Mouse (Mus musculus): ENCODE results near the gene Cryl1. TPM values are rescaled to one million over a fixed set of nuclear protein-coding genes. Genes with fewer than 3 reads are reported as not detected.

Gene Cryl1
- polyA plus RNA-seq, 2 experiments, result 40.0 to 51.3 TPM

DNA sequence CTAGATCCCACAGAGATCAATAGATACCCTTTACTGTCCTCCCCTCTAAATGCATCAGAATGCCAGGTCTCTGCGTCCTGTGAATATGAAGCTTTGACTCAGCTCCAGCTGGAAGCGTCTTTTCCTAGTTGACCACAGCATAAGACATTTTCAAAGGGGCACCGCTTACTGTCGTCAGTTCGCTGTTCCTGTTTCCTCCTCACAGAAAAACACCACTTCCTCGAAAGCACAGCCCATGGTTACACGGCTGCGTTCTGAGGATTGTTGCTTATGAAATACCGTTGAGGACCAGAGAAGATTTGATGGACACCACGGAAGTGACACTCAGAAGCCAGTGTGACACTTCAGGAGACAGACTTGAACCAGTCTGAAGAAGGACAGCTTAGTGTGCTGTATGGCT, 134.4 kb downstream of the Cryl1 start:
- H3K27me3 ChIP-seq (ENCODE audit: control insufficient read depth, insufficient read depth, low read length), result no peaks in the 10 kb centered on the region
- H3K4me1 ChIP-seq (ENCODE audit: control insufficient read depth, insufficient read depth, low read length), result no peaks in the 10 kb centered on the region
- H3K9ac ChIP-seq (ENCODE audit: low read depth, low read length, severe bottlenecking), result no peak overlapping the region
- no peaks in the 10 kb centered on the region for H3K36me3 ChIP-seq (ENCODE audit: control insufficient read depth, insufficient read depth, low read length)
- ATAC-seq (ENCODE audit: low FRiP score, low read depth), result no peak
- DNase-seq (ENCODE audit: low spot score), result no peak
- H3K4me2 ChIP-seq (replicated peaks; ENCODE audit: low read depth, low read length, severe bottlenecking), result no peak overlapping the region
- no peak overlapping the region for H3K27ac ChIP-seq (replicated peaks; ENCODE audit: low read depth, low read length)
- H3K9me3 ChIP-seq (ENCODE audit: control insufficient read depth, low read length), result no peaks in the 10 kb centered on the region
- H3K4me3 ChIP-seq (replicated peaks; ENCODE audit: low read length), result no peak overlapping the region
- no peak for TF ChIP-seq POLR2A (IDR thresholded peaks at IDR 0.05; ENCODE audit: borderline replicate concordance, extremely low read depth, insufficient read depth, insufficient read length)
- WGBS, result 83% methylated on average over 10 of the region's 10 CpGs

DNA sequence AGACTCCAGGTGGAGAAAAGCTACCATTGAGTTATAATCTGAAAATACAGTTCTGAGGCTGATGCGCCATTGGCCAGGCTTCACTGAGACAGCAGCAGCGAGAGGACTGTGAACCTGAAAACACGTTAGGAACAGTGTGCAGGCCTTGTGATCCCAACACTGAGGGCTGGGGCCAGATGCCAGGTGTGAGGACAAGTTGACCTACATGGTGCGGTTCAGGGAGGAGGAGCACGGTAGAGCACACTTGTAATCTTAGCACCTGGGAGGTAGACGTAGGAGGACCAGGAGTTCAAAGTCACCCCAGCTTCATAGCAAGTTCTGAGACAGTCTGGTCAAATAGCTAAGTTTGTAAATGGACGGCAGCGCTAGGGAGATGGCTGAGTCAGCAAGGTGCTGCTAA, 139.0 kb downstream of the Cryl1 start:
- Histone ChIP-seq H3K4me3 (replicated peaks; ENCODE audit: low read length) (no peak overlapping the region), H3K4me2 (replicated peaks; ENCODE audit: low read depth, low read length, severe bottlenecking) (no peak overlapping the region), H3K27me3 (ENCODE audit: control insufficient read depth, insufficient read depth, low read length) (no peaks in the 10 kb centered on the region), H3K4me1 (ENCODE audit: control insufficient read depth, insufficient read depth, low read length) (no peaks in the 10 kb centered on the region), H3K36me3 (ENCODE audit: control insufficient read depth, insufficient read depth, low read length) (no peaks in the 10 kb centered on the region), H3K27ac (replicated peaks; ENCODE audit: low read depth, low read length) (no peak overlapping the region), H3K9ac (ENCODE audit: low read depth, low read length, severe bottlenecking) (no peak overlapping the region), H3K9me3 (ENCODE audit: control insufficient read depth, low read length) (no peaks in the 10 kb centered on the region)
- WGBS, result 79% methylated on average over 8 of the region's 8 CpGs
- no peak for TF ChIP-seq POLR2A (IDR thresholded peaks at IDR 0.05; ENCODE audit: borderline replicate concordance, extremely low read depth, insufficient read depth, insufficient read length)
- no peak for ATAC-seq (ENCODE audit: low FRiP score, low read depth)
- no peak for DNase-seq (ENCODE audit: low spot score)

DNA sequence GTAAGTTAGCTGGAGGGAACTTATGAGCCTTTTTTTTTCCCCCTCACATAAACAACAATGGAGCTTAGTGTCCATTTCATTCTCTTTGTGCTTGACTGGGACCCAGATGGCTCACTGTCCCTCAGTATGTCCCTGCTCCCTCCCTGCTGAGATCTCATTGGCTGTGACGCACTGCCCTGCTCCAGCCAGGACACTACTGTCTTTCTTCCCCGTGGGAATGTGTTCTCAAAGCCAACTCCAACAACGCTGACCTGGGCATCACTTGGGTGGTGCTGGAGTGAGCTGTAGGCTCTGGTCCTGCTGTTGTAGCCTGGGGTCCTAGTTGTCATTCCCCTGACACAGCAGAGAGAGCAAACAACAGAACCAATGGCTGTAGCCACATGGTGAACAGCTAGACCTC, 149.7 kb downstream of the Cryl1 start:
- DNase-seq (ENCODE audit: low spot score), result no peak
- Histone ChIP-seq H3K9me3 (ENCODE audit: control insufficient read depth, low read length) (no peaks in the 10 kb centered on the region), H3K27me3 (ENCODE audit: control insufficient read depth, insufficient read depth, low read length) (no peaks in the 10 kb centered on the region), H3K4me1 (ENCODE audit: control insufficient read depth, insufficient read depth, low read length) (peaks cover 17% of the 10 kb centered on the region), H3K27ac (replicated peaks; ENCODE audit: low read depth, low read length) (no peak overlapping the region), H3K9ac (ENCODE audit: low read depth, low read length, severe bottlenecking) (no peak overlapping the region), H3K4me3 (replicated peaks; ENCODE audit: low read length) (no peak overlapping the region), H3K4me2 (replicated peaks; ENCODE audit: low read depth, low read length, severe bottlenecking) (no peak overlapping the region), H3K36me3 (ENCODE audit: control insufficient read depth, insufficient read depth, low read length) (no peaks in the 10 kb centered on the region)
- TF ChIP-seq POLR2A (IDR thresholded peaks at IDR 0.05; ENCODE audit: borderline replicate concordance, extremely low read depth, insufficient read depth, insufficient read length), result no peak
- WGBS, result 79% methylated on average over 3 of the region's 3 CpGs
- no peak for ATAC-seq (ENCODE audit: low FRiP score, low read depth)

DNA sequence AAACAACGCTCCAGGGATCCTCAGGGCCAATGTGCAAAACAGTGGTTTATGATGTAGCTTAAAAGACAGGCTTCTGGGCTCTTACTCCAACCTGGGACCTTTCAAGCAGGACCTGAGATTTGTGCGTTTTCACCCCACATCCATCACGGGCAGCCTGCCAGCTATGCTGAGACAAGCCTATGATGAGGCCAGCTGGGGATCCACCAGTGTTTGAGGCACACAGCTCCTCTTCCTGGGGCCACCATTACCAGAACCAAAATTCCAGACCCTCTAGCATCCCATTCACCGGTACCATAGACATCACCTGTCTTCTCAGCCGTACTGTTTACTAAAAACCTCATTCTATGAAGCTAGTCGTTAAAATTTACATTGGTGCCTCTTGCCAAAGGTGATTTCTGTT, 151.8 kb downstream of the Cryl1 start:
- ATAC-seq (ENCODE audit: low FRiP score, low read depth), result no peak
- no peak for TF ChIP-seq POLR2A (IDR thresholded peaks at IDR 0.05; ENCODE audit: borderline replicate concordance, extremely low read depth, insufficient read depth, insufficient read length)
- Histone ChIP-seq H3K9ac (ENCODE audit: low read depth, low read length, severe bottlenecking) (no peak overlapping the region), H3K27me3 (ENCODE audit: control insufficient read depth, insufficient read depth, low read length) (no peaks in the 10 kb centered on the region), H3K4me2 (replicated peaks; ENCODE audit: low read depth, low read length, severe bottlenecking) (no peak overlapping the region), H3K4me3 (replicated peaks; ENCODE audit: low read length) (no peak overlapping the region), H3K9me3 (ENCODE audit: control insufficient read depth, low read length) (no peaks in the 10 kb centered on the region), H3K4me1 (ENCODE audit: control insufficient read depth, insufficient read depth, low read length) (peaks cover 21% of the 10 kb centered on the region), H3K27ac (replicated peaks; ENCODE audit: low read depth, low read length) (no peak overlapping the region), H3K36me3 (ENCODE audit: control insufficient read depth, insufficient read depth, low read length) (no peaks in the 10 kb centered on the region)
- DNase-seq (ENCODE audit: low spot score), result no peak
- WGBS, result 31% methylated on average over 6 of the region's 6 CpGs

DNA sequence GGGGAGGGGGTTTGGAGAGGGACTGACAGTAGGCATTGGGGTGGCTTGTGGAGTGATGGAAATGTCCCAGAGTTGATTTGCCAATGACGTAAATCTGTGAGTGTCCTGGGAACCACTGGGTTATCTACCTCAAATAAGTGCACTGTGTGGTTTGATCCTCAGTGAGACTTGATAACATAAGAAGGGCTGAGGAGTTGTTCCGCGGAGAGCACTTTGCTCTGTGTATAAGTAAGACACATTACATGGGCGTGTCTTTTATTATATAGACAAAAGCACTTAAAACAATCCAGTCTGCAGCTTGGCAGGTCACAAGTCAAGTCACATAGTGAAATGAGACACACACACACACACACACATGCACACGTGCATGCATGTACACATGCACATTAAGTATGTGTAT, 155.4 kb downstream of the Cryl1 start:
- Histone ChIP-seq H3K4me2 (replicated peaks; ENCODE audit: low read depth, low read length, severe bottlenecking) (no peak overlapping the region), H3K9me3 (ENCODE audit: control insufficient read depth, low read length) (no peaks in the 10 kb centered on the region), H3K27me3 (ENCODE audit: control insufficient read depth, insufficient read depth, low read length) (no peaks in the 10 kb centered on the region), H3K36me3 (ENCODE audit: control insufficient read depth, insufficient read depth, low read length) (no peaks in the 10 kb centered on the region), H3K9ac (ENCODE audit: low read depth, low read length, severe bottlenecking) (no peak overlapping the region), H3K4me3 (replicated peaks; ENCODE audit: low read length) (no peak overlapping the region), H3K4me1 (ENCODE audit: control insufficient read depth, insufficient read depth, low read length) (peaks cover 21% of the 10 kb centered on the region), H3K27ac (replicated peaks; ENCODE audit: low read depth, low read length) (no peak overlapping the region)
- DNase-seq (ENCODE audit: low spot score) (no peak), ATAC-seq (ENCODE audit: low FRiP score, low read depth) (no peak)
- WGBS, result 79% methylated on average over 5 of the region's 5 CpGs
- no peak for TF ChIP-seq POLR2A (IDR thresholded peaks at IDR 0.05; ENCODE audit: borderline replicate concordance, extremely low read depth, insufficient read depth, insufficient read length)

DNA sequence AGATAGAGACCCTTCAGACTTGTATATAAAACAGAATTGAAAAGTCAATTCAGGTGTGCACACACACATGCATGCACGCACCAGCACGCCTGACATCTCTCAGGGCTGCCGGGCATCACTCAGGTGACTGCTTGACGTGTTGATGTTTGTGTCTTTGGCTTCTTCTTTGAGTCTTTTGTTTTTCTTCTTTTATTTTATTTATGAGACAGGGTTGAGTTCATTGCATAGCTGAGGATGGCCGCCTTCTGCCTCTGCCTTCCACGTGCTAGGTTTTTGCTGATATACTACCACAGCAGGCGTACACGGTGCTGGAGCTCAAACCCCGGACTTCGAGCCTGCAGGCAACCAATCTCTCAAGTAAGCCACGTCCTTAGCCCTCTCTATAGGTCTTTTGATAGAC, 163.1 kb downstream of the Cryl1 start:
- no peaks in the 10 kb centered on the region for H3K27me3 ChIP-seq (ENCODE audit: control insufficient read depth, insufficient read depth, low read length)
- WGBS, result 72% methylated on average over 11 of the region's 11 CpGs
- H3K36me3 ChIP-seq (ENCODE audit: control insufficient read depth, insufficient read depth, low read length), result no peaks in the 10 kb centered on the region
- no peak overlapping the region for H3K27ac ChIP-seq (replicated peaks; ENCODE audit: low read depth, low read length)
- ATAC-seq (ENCODE audit: low FRiP score, low read depth) (no peak), DNase-seq (ENCODE audit: low spot score) (no peak)
- no peak for TF ChIP-seq POLR2A (IDR thresholded peaks at IDR 0.05; ENCODE audit: borderline replicate concordance, extremely low read depth, insufficient read depth, insufficient read length)
- H3K4me3 ChIP-seq (replicated peaks; ENCODE audit: low read length), result no peak overlapping the region
- no peaks in the 10 kb centered on the region for H3K9me3 ChIP-seq (ENCODE audit: control insufficient read depth, low read length)
- H3K4me2 ChIP-seq (replicated peaks; ENCODE audit: low read depth, low read length, severe bottlenecking), result no peak overlapping the region
- H3K9ac ChIP-seq (ENCODE audit: low read depth, low read length, severe bottlenecking), result no peak overlapping the region
- H3K4me1 ChIP-seq (ENCODE audit: control insufficient read depth, insufficient read depth, low read length), result no peaks in the 10 kb centered on the region
